Mouse (Mus musculus): ENCODE measurements around the gene Tcp11l1. TPM values are rescaled to one million over a fixed set of nuclear protein-coding genes. Genes with fewer than 3 reads are reported as not detected.

Gene Tcp11l1
- polyA plus RNA-seq (2014; fragmentation: Illumina TruSeq; extraction: RNeasy Lipid Tissue Mini Kit (QIAGEN cat#74804)): 23.9 TPM

DNA sequence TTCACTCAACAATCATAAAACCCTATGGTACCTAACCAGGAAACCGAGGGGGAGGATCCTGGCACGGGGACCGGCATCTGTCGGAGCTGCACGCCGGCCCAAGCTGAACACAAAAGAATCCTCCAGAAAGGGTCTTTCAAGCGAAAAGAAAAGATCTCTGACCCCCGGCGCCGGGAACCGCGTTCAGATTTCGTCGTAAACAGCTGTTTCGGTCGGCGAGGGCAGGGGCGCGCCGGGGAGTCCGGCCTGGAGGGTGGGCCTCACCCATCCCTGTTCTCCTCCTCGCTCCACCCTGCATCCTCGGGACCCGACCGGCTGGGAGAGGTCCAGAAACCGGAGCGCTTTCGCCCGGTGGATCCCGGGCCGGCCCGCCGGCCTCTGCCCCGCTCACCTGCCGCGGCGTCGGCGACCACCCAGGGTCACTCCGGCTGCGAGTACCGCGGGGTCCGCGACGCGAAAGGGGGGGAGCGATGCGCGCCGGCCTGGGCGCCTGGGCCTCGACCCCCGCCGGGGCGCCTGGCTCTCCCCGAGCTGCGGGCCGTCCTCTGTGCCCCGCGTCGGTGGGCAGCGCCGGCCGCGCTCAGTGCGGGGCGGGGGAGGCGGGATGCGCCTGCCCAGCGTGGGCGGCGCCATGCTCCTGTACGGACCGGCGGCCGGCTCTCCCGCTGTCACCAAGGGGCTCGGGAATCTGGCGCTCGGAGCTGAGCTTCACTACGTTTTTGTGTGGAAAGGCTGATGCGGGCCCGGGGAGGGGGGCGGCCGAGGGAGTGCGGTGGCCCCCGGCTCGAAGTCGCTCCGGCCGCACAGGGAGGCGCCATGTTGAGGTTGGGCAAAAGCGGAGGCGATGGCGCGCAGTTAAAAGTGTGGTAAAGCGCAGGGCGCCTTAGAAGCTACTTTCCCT lies at the start of gene Tcp11l1:
TSS of gene Tcp11l1 (minus strand) at position 585 of the 901 bp plus-strand sequence.

DNA sequence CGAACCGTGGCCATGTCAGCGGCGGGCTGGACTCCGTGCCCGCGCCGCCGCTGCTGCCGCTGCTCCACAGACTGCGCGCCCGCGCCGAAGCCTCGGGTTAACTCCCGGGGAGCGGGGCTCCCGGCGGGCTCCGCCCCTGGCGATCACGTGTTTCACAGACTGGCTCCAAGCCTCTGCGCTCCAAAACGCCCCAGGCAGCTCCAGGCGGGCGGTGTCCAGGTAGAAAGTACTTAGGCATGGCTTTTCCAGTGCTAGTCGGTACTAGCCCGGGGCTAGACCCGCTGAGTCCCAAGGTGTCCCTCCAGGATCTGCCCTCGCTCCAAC lies 30.7 kb upstream of the Tcp11l1 start, which contains the start of gene Depdc7:
TSS of gene Depdc7 (minus strand) at position 138 of the 324 bp plus-strand sequence.

DNA sequence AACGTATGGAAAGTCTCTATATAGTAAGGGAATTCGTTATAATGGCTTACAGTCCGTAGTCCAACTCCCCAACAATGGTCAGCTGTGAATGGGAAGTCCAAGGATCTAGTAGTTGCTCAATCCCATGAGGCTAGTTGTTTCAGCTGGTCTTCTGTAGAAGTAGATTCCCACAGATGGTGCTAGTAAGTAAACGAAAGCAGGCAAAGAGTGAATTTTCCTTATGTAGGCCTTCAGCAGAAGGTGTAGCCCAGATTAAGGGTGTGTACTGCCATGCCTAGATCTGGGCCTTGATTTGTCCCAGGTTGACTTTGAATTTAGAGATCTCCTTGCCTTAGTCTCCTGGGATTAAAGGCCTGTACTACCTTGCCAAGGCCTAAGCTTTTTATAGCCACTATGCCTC lies 4.3 kb upstream of the Tcp11l1 start, which contains the start of gene Pin1rt1:
TSS of gene Pin1rt1 (minus strand) at position 101 of the 400 bp plus-strand sequence.

Other genes with a start within 250 kb of the Tcp11l1 start
- 258 TPM for gene Hipk3, start 217.7 kb downstream of the Tcp11l1 start, polyA plus RNA-seq (2014; fragmentation: Illumina TruSeq; extraction: RNeasy Lipid Tissue Mini Kit (QIAGEN cat#74804))
- gene Cstf3, start 121.6 kb downstream of the Tcp11l1 start, polyA plus RNA-seq (2014; fragmentation: Illumina TruSeq; extraction: RNeasy Lipid Tissue Mini Kit (QIAGEN cat#74804)): 84.5 TPM
- not detected for gene Pin1rt1, start 4.2 kb upstream of the Tcp11l1 start, polyA plus RNA-seq (2014; fragmentation: Illumina TruSeq; extraction: RNeasy Lipid Tissue Mini Kit (QIAGEN cat#74804))
- 29.5 TPM for gene Depdc7, start 30.7 kb upstream of the Tcp11l1 start, polyA plus RNA-seq (2014; fragmentation: Illumina TruSeq; extraction: RNeasy Lipid Tissue Mini Kit (QIAGEN cat#74804))
- gene Qser1, start 104.6 kb upstream of the Tcp11l1 start, polyA plus RNA-seq (2014; fragmentation: Illumina TruSeq; extraction: RNeasy Lipid Tissue Mini Kit (QIAGEN cat#74804)): 88.2 TPM
- gene Prrg4, start 137.7 kb upstream of the Tcp11l1 start, polyA plus RNA-seq (2014; fragmentation: Illumina TruSeq; extraction: RNeasy Lipid Tissue Mini Kit (QIAGEN cat#74804)): 4.3 TPM
- gene Ccdc73, start 155.6 kb upstream of the Tcp11l1 start, polyA plus RNA-seq (2014; fragmentation: Illumina TruSeq; extraction: RNeasy Lipid Tissue Mini Kit (QIAGEN cat#74804)): 40.2 TPM